Mouse (Mus musculus): ENCODE measurements around the gene Hacd1.

GRCm38 (mm10) chr2:14043577-14044170 lies 12.3 kb downstream of the Hacd1 start:
- TF ChIP-seq CTCF (IDR thresholded peaks at IDR 0.05; ENCODE audit: insufficient read depth, low read length) (no peak), POLR2A (IDR thresholded peaks at IDR 0.05; ENCODE audit: borderline replicate concordance, extremely low read depth, low read depth, low read length) (no peak)
